Mouse (Mus musculus) bone marrow macrophage, adult 2 months (primary cell): ENCODE measurements at regions not wholly inside any gene's neighbourhood (a gene's known extent, or its start where the extent isn't known, plus 50 kb on each side); places are given as distances from the start of the nearest gene placed in this dataset.

Source experiments
- H3K27ac ChIP-seq: 2 replicates; pipeline ENCODE4 v1.5.1; 2012; ENCODE audit warnings: low read depth, low read length; ENCODE audit not compliant: insufficient read depth
- H3K4me1 ChIP-seq: 2 replicates; pipeline ENCODE4 v1.6.1; 2012; ENCODE audit warnings: low read length; ENCODE audit not compliant: control insufficient read depth, insufficient read depth
- H3K4me3 ChIP-seq: 2 replicates; pipeline ENCODE4 v1.5.1; 2012; ENCODE audit warnings: mild to moderate bottlenecking, low read length, moderate library complexity; ENCODE audit not compliant: insufficient read depth
- CTCF ChIP-seq: IDR thresholded peaks from 2 replicates; pipeline ENCODE4 v1.5.1; 2012; ENCODE audit warnings: low read depth, mild to moderate bottlenecking, low read length, moderate library complexity
- POLR2A ChIP-seq: IDR thresholded peaks from 2 replicates; pipeline ENCODE4 v1.6.1; 2012; ENCODE audit warnings: mild to moderate bottlenecking, low read depth, low read length, borderline replicate concordance

DNA sequence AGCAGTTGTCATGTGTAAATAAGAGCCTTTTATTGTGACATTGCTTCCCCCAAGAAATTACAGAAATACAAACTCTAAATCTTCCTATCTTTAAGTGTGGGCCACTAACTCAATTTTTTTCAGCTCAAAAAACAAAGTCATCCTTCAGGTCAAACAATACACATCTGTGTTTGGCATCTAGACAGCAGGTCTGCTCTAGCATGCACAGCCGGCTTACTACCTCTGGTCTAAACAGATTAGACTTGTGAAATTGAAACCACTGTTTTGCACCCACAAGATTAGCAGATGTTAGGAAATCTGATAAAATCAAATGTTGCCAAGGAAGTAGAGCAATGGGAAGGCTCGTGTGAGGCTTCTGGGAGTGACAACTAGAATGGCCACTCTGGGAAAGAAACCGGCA lies 195.5 kb upstream of the Il12b start:
- TF ChIP-seq POLR2A = no peak
- H3K4me1 ChIP-seq = no peaks in the 10 kb centered on the region

DNA sequence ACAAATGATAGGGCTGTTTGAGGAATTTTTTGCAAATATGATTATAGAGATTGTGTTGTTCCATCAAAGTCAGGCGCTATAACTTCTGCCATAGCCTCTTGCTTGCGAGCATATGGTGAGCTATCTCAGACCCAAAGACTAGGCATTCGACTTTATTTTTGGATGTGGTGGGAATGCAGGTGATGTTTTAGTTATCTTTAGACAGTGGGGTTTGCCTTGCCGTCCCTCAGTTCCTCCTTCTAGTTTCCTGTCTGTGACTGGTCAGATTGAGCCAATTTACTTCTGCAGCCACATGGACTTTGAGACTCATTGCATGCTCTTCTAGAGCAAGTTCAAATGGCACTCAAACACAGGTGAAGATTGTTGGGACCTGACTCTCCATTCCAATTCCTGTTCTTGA lies 193.0 kb upstream of the Il12b start:
- Histone ChIP-seq H3K27ac (no peak overlapping the region), H3K4me1 (no peaks in the 10 kb centered on the region), H3K4me3 (no peak overlapping the region)
- no peak for TF ChIP-seq POLR2A
- no peak for TF ChIP-seq CTCF

More for the DNA sequence above, 195.5 kb upstream of the Il12b start:
- Histone ChIP-seq H3K4me3 (no peak overlapping the region), H3K27ac (no peak overlapping the region)

DNA sequence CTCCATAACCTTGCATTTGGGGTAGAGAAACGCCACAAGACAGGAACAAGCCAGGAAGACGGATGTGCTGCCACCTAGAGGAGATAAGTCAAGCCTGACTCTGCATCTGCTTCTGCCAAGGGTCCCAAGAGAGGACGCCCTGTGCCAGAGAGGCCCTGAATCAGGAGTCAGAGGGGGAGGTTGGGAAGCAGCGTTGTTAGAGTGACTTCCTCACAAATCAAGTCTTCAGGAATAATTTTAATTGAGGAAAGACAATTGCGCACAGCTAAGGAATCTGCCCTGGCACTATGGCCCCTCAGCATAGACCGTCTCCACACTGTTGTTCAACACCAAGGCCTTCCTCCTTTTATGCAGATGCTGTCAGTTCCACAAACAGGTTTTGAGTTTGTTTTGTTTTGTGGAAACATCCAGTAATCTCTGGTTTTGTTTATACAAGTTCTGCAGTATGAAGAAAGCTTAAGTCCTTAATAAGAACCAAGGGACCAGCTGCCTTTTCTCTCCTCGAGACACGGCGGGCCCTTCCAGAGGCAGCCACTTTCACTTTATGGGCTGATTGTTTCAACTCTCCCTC lies 187.9 kb upstream of the Il12b start:
- no peaks in the 10 kb centered on the region for H3K4me1 ChIP-seq
- no peak overlapping the region for H3K27ac ChIP-seq
- H3K4me3 ChIP-seq = no peak overlapping the region
- peak; percentile 40 for TF ChIP-seq CTCF
- TF ChIP-seq POLR2A = no peak

DNA sequence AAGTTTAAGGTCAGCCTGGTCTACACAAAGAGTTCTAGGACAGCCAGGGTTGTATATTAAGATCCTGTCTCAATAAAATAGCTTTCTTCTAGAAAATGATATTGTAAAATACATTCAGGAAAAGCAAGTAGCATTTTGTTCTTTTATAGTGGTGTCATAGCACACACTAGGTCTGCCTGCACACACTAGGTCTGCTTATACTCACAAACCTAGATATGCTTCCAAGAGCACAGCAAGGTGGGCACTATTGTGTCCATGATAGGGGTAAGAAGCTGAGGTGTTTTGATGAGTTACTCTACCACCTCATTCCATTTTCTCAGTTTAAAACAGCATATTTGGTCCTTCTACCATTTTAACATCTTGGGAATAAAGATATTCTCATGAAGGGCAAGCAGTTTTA lies 185.8 kb upstream of the Il12b start:
- TF ChIP-seq POLR2A (no peak), CTCF (no peak)
- H3K4me3 ChIP-seq = no peak overlapping the region
- H3K27ac ChIP-seq = no peak overlapping the region
- no peaks in the 10 kb centered on the region for H3K4me1 ChIP-seq

DNA sequence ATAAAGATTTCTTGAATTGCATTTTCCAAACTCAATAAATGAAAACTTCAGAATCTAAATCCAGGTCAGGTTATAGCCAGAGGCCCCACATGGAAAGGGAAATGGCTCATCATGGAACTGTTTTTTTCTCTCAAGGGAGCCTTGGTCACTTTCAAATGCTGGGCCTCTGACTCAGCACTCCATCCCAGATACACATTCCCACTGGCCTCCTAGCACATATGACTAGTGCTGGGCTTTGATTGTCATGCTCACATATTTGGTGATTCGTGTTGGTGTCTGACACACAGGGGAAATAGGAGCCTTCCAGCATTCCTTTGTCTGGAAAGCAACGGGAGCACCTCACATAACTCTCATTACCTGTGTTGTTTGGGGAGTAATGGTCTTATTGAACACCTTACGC lies 183.5 kb upstream of the Il12b start:
- Histone ChIP-seq H3K4me1 (no peaks in the 10 kb centered on the region), H3K27ac (no peak overlapping the region), H3K4me3 (no peak overlapping the region)
- no peak for TF ChIP-seq POLR2A
- TF ChIP-seq CTCF = no peak

DNA sequence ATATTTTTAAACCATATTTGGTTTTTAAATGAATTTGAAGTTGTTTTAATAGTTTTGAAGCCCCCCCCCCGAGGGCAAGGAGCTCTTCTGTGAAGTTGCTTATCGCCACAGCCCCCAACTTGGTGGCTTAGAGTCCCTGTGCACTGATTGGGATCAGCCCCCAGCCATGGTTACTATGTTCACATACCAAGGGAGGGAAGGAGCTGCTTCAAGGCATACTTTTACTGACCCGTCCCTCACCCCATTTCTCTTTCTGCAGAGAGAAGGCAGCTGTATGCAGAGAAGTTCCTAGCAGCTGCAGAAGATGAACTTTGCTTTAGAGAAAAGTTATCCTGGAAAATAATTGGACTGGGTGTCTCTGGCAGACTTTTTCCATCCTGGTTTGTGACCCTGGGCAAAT lies 179.9 kb upstream of the Il12b start:
- Histone ChIP-seq H3K4me3 (no peak overlapping the region), H3K4me1 (no peaks in the 10 kb centered on the region), H3K27ac (no peak overlapping the region)
- TF ChIP-seq CTCF (no peak), POLR2A (no peak)

DNA sequence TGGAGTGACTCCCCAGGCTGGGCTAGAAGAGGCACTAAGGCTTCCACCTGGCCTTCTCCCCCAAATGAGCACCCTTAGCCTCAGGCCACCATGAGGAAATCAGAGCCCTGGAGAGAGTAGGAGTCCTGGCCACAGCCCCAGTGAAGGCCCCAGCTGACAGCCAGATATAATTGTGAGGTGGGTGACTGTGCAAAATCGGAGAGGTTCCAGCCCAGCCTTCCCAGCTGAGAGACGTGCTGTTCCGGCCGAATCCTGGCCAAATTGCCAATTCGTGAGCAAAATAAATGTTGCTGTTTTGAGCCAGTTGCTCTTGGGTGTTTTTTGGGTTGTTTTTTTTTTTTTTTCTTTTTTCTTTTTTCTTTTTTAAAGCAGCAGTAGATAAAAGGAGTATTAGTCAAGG lies 169.9 kb upstream of the Il12b start:
- TF ChIP-seq CTCF = no peak
- no peak for TF ChIP-seq POLR2A
- Histone ChIP-seq H3K4me1 (no peaks in the 10 kb centered on the region), H3K4me3 (no peak overlapping the region), H3K27ac (no peak overlapping the region)

DNA sequence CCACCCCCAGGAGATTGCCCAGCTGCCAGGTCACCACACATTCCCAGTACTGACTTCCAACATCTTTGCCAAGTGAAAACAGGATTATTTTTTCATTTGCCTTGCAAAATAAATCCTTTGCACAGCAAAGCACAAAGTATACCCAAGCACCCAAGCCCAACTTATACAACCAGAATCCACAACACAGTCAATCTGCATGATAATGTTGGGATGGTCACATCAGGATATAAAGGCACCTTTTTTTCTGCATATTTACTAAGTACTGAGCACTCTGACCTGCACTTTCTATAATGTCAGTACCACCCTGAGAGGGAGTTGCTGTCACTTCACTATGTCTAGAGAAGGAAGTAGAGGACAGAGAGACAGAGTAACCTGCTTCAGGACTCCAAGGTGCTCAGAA lies 164.4 kb upstream of the Il12b start:
- H3K27ac ChIP-seq = no peak overlapping the region
- TF ChIP-seq POLR2A (no peak), CTCF (no peak)
- no peak overlapping the region for H3K4me3 ChIP-seq
- no peaks in the 10 kb centered on the region for H3K4me1 ChIP-seq

DNA sequence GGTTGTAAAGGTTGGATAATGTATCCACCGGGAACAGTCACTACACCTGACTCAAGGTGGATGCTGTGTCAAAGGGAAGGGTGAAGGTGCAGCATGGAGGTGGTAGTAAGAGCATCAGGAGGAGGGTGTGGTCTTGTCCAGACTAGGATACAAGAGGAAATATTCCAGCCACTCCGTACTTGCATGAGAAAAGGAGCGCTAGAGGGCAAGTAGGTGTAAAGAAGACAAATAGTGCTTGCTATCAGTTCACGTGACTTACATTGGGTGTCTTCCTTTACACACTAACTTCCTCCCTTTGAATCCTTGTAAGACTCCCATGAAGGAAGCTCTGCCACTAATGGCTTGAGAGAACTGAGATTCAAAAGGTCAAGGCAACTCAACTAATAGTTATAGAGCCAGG lies 161.8 kb upstream of the Il12b start:
- Histone ChIP-seq H3K4me1 (no peaks in the 10 kb centered on the region), H3K4me3 (no peak overlapping the region), H3K27ac (no peak overlapping the region)
- TF ChIP-seq CTCF (no peak), POLR2A (no peak)

DNA sequence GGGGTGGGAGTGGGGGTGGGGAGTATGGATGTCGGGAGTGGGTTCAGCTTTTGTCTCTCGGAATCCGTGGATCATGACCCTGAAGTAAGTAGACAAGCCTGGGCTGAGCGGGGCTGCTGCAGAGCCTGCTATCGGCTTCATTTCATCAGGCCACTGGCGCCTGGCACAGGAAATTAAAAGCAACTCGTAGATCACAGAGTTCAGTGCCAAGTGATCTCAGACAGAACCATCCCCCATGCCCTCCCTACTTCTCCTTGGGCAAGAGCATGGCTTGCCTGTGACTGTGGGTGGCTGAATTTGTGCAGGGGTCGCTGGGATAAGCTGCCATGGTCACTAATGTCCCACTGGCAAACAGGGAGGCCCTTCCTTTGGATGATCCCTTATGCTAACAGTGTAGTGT lies 161.3 kb upstream of the Il12b start:
- no peaks in the 10 kb centered on the region for H3K4me1 ChIP-seq
- no peak overlapping the region for H3K4me3 ChIP-seq
- TF ChIP-seq POLR2A (no peak), CTCF (no peak)
- no peak overlapping the region for H3K27ac ChIP-seq

DNA sequence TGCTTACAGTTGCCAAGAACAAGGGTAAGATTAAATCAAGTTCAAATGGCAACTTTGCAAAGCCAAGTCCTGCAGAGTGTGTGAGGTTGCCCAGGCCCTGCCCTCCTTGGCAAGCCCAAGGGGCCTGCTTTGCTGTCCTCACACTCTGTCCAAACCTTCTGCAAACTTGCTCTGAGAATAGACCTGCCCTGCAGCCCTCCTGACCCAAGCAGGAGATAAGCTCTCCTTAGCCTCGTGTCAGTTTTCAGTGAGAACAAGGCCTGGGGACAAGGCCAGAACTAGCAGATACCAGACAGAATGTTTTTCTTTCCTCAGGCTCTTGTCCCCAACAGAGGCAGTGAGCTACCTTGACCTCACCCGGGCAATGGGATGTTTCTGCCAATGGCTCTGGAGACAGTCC lies 156.7 kb upstream of the Il12b start:
- H3K4me3 ChIP-seq = no peak overlapping the region
- H3K27ac ChIP-seq = no peak overlapping the region
- no peaks in the 10 kb centered on the region for H3K4me1 ChIP-seq
- TF ChIP-seq CTCF = no peak
- TF ChIP-seq POLR2A = no peak
